Mouse (Mus musculus) right cerebral cortex, postnatal 14 days (tissue): ENCODE measurements at regions not wholly inside any gene's neighbourhood (a gene's known extent, or its start where the extent isn't known, plus 50 kb on each side); places are given as distances from the start of the nearest gene placed in this dataset.
A peak's percentile ranks its signal among the peaks of the same experiment; 100 is the strongest.

Source experiments
- DNase-seq: peaks from one replicate; pipeline ENCODE4 v3.0.0; 2022

DNA sequence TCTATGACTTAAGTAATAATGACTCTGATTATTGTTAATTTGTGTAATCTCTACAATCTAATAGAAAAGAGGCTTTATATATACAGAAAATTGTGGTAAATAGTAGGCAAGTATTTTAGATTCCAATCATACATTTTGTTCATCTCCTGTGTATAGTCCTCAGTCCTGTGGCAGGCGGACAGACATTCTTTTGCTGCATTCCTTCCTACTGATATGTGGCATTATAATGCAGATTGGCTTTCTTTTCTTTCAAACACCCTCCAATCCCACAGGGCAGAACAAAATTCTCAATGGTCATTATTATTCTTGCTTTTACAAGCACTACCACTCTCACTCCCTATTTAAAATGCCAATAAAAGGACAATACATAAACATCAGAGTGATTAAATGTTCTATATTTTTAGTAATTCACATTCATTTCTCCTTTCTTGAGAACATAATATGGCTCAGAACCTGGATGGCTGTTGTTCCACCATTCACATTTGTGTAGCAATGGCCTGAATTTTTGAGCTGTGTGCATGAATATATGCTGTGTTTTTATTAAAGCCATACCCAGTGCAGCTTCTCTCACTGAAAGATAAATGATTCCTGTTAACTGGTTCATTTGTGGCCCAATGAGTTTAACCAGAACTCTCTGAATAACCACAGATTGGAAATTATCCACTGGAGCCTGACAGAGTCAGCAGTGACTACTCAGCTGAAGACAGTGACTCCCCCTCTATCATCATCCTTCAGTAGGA is 194.6 kb downstream of the Gm43517 start:
- no peak for DNase-seq

DNA sequence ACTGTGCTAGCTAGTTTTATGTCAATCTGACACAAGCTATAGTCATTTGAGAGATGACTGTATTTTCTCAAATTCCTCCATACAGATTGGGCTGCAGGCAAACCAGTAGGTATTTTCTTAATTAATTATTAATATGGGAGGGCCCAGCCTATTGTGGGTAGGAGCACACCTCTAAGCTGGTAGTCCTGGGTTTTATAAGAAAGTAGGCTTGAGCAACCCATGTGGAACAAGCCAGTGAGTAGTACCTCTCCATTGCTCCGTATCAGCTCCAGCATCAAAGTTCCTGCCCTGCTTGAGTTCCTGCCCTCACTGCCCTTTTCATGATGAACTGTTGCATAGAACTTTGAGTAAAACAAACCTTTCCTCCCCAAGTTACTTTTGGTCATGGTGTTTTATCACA is 198.9 kb downstream of the Gm43517 start:
- DNase-seq: no peak

DNA sequence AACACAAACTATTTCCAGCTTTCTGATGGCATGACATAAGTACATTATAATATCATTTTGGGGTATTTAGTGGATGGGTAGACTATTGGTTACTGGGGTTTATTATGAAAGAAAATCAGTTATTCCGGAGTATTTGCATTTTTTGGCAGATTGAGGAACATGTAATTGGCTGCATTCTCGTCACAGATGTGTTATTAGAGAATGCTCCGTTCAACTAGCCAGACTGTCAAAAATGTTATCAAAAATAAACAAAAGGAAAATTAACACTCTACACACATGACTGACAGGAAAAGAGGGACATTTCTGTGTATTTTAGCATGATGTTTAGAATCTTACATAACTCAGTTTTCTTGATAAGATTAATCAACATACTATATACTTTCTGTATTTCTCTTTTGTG is 237.3 kb downstream of the Gm43517 start:
- DNase-seq: no peak

DNA sequence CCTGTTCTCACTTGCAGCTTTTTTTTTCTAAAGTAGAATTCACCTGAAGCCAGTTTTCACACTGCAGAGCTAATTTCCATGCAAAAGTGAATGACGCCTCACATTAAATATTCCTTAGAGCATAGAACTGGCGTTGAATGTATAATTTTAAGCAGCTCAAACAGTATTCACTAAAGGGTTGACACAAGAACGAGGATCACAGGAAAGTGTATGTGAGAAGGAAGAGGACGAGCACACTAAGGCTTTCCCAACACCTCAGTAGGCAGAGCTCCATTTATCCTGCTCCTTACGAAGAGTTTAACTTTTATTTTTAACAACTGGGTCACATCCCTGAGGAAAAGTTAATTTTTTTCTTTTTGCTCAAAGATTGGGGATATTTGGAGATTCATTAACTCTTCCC is 242.2 kb downstream of the Gm43517 start:
- DNase-seq: no peak

DNA sequence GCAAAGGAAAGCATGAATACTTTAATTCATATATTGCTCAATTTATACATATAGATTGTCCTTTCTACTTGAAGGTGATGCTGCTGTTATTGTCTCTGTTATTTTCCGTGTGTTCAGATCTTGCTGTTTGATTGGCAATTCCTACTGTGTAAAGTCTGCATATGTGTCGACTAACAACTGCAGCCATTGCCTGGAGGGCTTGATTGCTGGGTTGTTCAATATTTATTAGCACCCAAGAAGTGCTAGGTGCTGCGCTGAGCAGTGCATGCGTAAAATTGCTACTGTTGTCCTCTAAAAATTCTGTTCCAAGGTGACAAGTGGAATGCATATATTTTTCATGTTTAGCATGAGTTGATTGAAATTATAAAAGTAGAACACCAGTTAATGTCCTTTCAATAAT is 243.0 kb downstream of the Gm43517 start:
- DNase-seq: no peak

DNA sequence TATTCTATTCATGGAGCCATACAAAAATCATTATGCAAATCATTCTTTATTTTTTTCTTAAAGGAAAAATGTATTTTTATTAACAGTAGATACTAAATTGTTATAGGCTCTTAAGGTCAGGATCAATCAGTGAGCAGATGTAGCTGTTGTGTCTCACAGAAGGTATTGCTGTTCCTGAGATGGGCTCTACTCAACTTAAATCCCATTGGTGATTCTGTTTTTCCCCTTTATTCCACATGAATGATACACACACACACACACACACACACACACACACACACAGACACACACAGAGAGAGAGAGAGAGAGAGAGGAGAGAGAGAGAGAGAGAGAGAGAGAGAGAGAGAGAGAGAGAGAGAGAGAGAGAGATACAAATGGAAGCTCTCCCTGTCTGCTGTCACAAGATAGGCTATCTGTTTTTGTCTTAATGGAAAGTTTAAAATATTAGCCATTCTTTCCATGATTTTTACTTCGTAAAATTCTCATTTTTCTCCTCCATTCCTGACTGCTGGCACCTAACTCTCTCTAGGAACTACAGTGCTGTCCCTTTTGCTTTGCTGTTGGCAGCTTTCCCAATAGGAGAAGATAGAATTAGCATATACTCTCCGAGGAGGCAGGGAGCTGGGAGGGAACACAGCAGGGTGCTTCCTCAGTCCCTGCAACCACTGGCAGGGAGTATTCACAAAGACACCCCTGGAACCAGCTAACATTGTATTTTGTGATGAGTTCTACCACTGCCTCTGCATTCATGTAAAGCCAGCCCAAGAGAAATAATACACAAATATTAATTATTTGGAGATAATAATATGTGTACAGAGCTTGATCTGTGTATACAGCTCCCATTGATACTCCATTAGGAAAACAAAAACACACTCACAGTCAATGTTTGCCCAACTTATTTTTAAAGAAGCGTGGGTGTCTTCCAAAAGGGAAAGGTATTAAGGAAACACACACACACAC is 264.4 kb downstream of the Gm43517 start:
- DNase-seq: peak; percentile 20
